Mouse (Mus musculus): Measurements from ENCODE around the gene L3mbtl2.

GRCm38 (mm10) chr15:81650636-81651035, 13.1 kb upstream of the L3mbtl2 start:
- TF ChIP-seq CTCF (IDR thresholded peaks at IDR 0.05) (no peak), POLR2A (IDR thresholded peaks at IDR 0.05; ENCODE audit: insufficient read depth, low read depth, low read length) (no peak)
